Mouse (Mus musculus) kidney, adult 2 months (tissue): ENCODE results near the gene Gpr183. TPM values are rescaled to one million over a fixed set of nuclear protein-coding genes. Genes with fewer than 3 reads are reported as not detected.

Experiments
- DNase-seq: peaks from one replicate; pipeline ENCODE4 v3.0.0; 2021
- H3K27ac ChIP-seq: fragments of 200-500 bp; 2 replicates; pipeline ENCODE4 v1.5.1; 2012; ENCODE audit warnings: low read depth, low read length, control low read depth, inconsistent platforms; ENCODE audit not compliant: insufficient read depth
- H3K27me3 ChIP-seq: fragments of 200-500 bp; replicated peaks from 2 replicates; pipeline ENCODE4 v1.6.1; 2012; ENCODE audit warnings: mild to moderate bottlenecking, moderate library complexity, low read length, inconsistent platforms; ENCODE audit not compliant: control insufficient read depth, insufficient read depth
- H3K36me3 ChIP-seq: fragments of 200-500 bp; 2 replicates; pipeline ENCODE4 v1.6.1; 2012; ENCODE audit warnings: mild to moderate bottlenecking, moderate library complexity, low read length, inconsistent platforms; ENCODE audit not compliant: control insufficient read depth, insufficient read depth
- H3K4me1 ChIP-seq: fragments of 200-500 bp; 2 replicates; pipeline ENCODE4 v1.6.1; 2011; ENCODE audit warnings: low read length; ENCODE audit not compliant: control insufficient read depth, insufficient read depth
- H3K4me3 ChIP-seq: fragments of 200-500 bp; 2 replicates; pipeline ENCODE4 v1.5.1; 2011; ENCODE audit warnings: mild to moderate bottlenecking, low read depth, low read length, control low read depth; ENCODE audit not compliant: insufficient read depth
- CTCF ChIP-seq: fragments of 200-500 bp; conservative IDR thresholded peaks from 2 replicates; pipeline ENCODE4 v1.5.1; 2011; ENCODE audit warnings: low read depth, mild to moderate bottlenecking, control low read depth, low read length, moderate library complexity, mixed read lengths; ENCODE audit not compliant: insufficient read depth, insufficient read length
- POLR2A ChIP-seq: fragments of 200-500 bp; IDR thresholded peaks from one replicate; pipeline ENCODE4 v1.6.1; 2011; ENCODE audit warnings: low read depth, low read length, control low read depth
- WGBS: fragments of 180-500 bp; shearing (Covaris S2); methylation state at CpG from one replicate; pipeline ENCODE4 v1.1.7; 2018; 5-methylcytosine and 5-hydroxymethylcytosine counted together
- polyA plus RNA-seq: library from polyadenylated mRNA; depleted of rRNA; stranded (reverse); fragments of >200 nt; gene quantifications from 2 replicates; pipeline ENCODE4 v1.2.3, GENCODE M21; 2012

Gene Gpr183
- polyA plus RNA-seq, 1 experiment: 1.7 TPM

GRCm38 (mm10) chr14:121994846-121995556 lies 30.0 kb upstream of the Gpr183 start:
- Histone ChIP-seq H3K4me1 (peaks cover 2% of the 10 kb centered on the region; the same call in 1 of the 2 replicates), H3K36me3 (no peaks in the 10 kb centered on the region), H3K4me3 (no peak overlapping the region), H3K27ac (no peak overlapping the region), H3K27me3 (no peaks in the 10 kb centered on the region)
- TF ChIP-seq CTCF (no peak), POLR2A (no peak)
- no peak for DNase-seq
- 94% methylated on average over 7 of the region's 7 CpGs for WGBS

- Histone ChIP-seq H3K27ac (no peak overlapping the region), H3K4me3 (no peak overlapping the region), H3K27me3 (no peaks in the 10 kb centered on the region), H3K4me1 (peaks cover 8% of the 10 kb centered on the region; the same call in 1 of the 2 replicates), H3K36me3 (no peaks in the 10 kb centered on the region)
- TF ChIP-seq CTCF (no peak), POLR2A (no peak)
- DNase-seq: no peak
- WGBS: 95% methylated on average over 17 of the region's 17 CpGs
Measured at GRCm38 (mm10) chr14:121994171-121994700, 29.2 kb upstream of the Gpr183 start.

GRCm38 (mm10) chr14:121993616-121994015 lies 28.6 kb upstream of the Gpr183 start:
- 89% methylated on average over 4 of the region's 4 CpGs for WGBS
- no peak for DNase-seq
- peaks cover 12% of the 10 kb centered on the region; the same call in 1 of the 2 replicates for H3K4me1 ChIP-seq
- H3K36me3 ChIP-seq: no peaks in the 10 kb centered on the region
- TF ChIP-seq POLR2A (no peak), CTCF (no peak)
- H3K27me3 ChIP-seq: no peaks in the 10 kb centered on the region
- no peak overlapping the region for H3K27ac ChIP-seq
- no peak overlapping the region for H3K4me3 ChIP-seq

GRCm38 (mm10) chr14:121992395-121993280 lies 27.6 kb upstream of the Gpr183 start:
- 73% methylated on average over 13 of the region's 13 CpGs for WGBS

GRCm38 (mm10) chr14:121991921-121992320 lies 26.9 kb upstream of the Gpr183 start:
- Histone ChIP-seq H3K27me3 (no peaks in the 10 kb centered on the region), H3K4me1 (peaks cover 12% of the 10 kb centered on the region; the same call in 1 of the 2 replicates), H3K4me3 (no peak overlapping the region), H3K27ac (no peak overlapping the region), H3K36me3 (no peaks in the 10 kb centered on the region)
- DNase-seq: no peak
- no peak for TF ChIP-seq POLR2A
- TF ChIP-seq CTCF: no peak

More at GRCm38 (mm10) chr14:121992395-121993280, 27.6 kb upstream of the Gpr183 start:
- no peaks in the 10 kb centered on the region for H3K27me3 ChIP-seq
- H3K4me3 ChIP-seq: no peak overlapping the region
- no peaks in the 10 kb centered on the region for H3K36me3 ChIP-seq
- no peak for DNase-seq
- no peak overlapping the region for H3K27ac ChIP-seq
- TF ChIP-seq POLR2A: no peak
- TF ChIP-seq CTCF: no peak
- H3K4me1 ChIP-seq: peaks cover 12% of the 10 kb centered on the region; the same call in 1 of the 2 replicates

DNA sequence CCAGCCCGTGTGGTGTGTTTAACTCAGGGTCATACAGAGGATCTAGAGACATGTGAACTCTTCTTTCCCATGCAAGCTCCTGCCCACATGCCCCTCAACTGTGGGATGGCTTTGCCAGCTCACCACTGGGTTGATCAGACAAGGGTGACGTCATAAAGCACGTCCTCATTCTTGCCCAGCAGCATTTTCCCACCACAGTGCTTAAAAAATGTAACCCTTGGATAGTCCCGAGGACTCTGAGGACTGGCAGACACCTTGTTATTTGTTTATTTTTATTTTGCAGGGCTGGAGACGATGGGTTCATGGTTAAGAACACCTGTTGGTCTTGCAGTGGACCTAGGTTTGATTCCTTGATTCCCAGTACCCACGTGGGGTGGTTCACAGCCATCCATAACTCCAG lies 25.9 kb upstream of the Gpr183 start:
- no peak for DNase-seq
- no peaks in the 10 kb centered on the region for H3K27me3 ChIP-seq
- H3K27ac ChIP-seq: no peak overlapping the region
- no peak for TF ChIP-seq CTCF
- TF ChIP-seq POLR2A: no peak
- H3K4me3 ChIP-seq: no peak overlapping the region
- WGBS: 79% methylated on average over 6 of the region's 6 CpGs
- H3K4me1 ChIP-seq: peaks cover 12% of the 10 kb centered on the region; the same call in 1 of the 2 replicates
- H3K36me3 ChIP-seq: no peaks in the 10 kb centered on the region
